Mouse (Mus musculus): ENCODE results near the gene Rnf220. TPM values are rescaled to one million over a fixed set of nuclear protein-coding genes. Genes with fewer than 3 reads are reported as not detected.
A peak's percentile ranks its signal among the peaks of the same experiment; 100 is the strongest.

The Rnf220 gene
- total and polyA plus RNA-seq, 2 experiments from 2014 or later: 122 to 192 TPM

DNA sequence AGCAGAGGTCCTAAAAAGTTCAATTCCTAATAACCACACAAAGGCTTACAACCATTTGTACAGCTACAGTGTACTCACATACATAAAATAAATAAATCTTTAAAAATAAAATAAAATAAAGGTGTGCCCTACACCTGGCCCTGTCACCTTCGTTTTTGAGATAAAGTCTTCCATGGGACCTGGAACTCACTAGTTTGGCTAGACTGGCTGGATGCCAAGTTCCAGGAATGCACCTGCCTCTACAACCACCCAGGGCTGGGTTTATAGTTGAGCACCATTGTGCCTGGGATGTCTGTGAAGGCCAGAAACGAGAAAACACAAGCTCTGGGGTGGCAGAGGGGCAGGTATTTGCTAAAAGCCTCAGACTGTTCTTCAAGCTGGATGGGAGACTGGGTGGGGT is 257.7 kb downstream of the Rnf220 start:
- TF ChIP-seq CTCF (IDR thresholded peaks at IDR 0.05): no peak
- DNase-seq (ENCODE audit: low spot score) (no peak), ATAC-seq (ENCODE audit: low FRiP score) (no peak)
- WGBS: 67% methylated on average over 2 of the region's 2 CpGs
- no peak overlapping the region for H3K27ac ChIP-seq (ENCODE audit: low read depth, low read length)
- H3K36me3 ChIP-seq (ENCODE audit: insufficient read depth, low read length): no peaks in the 10 kb centered on the region
- no peaks in the 10 kb centered on the region for H3K27me3 ChIP-seq (ENCODE audit: insufficient read depth, low read length)
- H3K4me3 ChIP-seq (ENCODE audit: low read depth, low read length): no peak overlapping the region
- H3K9me3 ChIP-seq (ENCODE audit: low read length): no peaks in the 10 kb centered on the region
- no peak overlapping the region for H3K4me2 ChIP-seq (ENCODE audit: low read depth, low read length, poor library complexity, severe bottlenecking)
- no peaks in the 10 kb centered on the region for H3K4me1 ChIP-seq (ENCODE audit: insufficient read depth, low read length)
- H3K9ac ChIP-seq (replicated peaks; ENCODE audit: low read length, poor library complexity, severe bottlenecking): no peak overlapping the region

GRCm38 (mm10) chr4:117235822-117236221 is 261.0 kb downstream of the Rnf220 start:
- H3K27ac ChIP-seq (ENCODE audit: low read depth, low read length): no peak overlapping the region
- DNase-seq (ENCODE audit: low spot score): no peak

DNA sequence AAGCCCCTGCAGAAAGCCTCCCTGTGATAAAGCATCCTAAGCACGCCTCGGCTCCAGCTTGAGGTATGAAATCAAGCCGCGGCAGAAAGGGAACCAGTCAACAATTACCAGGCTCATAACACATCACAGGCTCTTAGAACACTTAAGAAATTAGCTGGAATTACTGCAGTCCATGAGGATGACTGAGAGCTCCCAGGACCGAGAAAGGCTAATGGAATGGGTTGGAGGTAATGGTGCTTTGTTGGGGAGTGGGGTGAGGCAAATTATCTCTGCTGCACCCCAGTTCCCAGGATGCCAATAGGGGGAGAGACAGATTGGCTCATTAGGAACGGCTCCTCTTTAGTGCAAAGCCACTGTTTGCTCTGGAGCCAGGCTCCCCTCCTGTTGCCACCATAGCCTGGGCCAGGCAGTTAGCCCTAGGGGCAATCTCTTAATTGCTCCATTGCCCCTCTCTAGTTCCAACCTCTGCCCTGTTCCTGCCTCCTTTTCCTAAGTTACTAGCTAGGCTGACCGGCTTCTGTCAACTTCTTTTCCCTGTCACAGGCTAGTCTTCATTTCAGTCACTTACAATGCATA is 262.6 kb downstream of the Rnf220 start:
- no peaks in the 10 kb centered on the region for H3K9me3 ChIP-seq (ENCODE audit: low read length)
- no peak overlapping the region for H3K4me3 ChIP-seq (ENCODE audit: low read depth, low read length)
- no peaks in the 10 kb centered on the region for H3K4me1 ChIP-seq (ENCODE audit: insufficient read depth, low read length)
- no peak for TF ChIP-seq CTCF (IDR thresholded peaks at IDR 0.05)
- no peaks in the 10 kb centered on the region for H3K27me3 ChIP-seq (ENCODE audit: insufficient read depth, low read length)
- H3K9ac ChIP-seq (replicated peaks; ENCODE audit: low read length, poor library complexity, severe bottlenecking): no peak overlapping the region
- ATAC-seq (ENCODE audit: low FRiP score) (no peak), DNase-seq (ENCODE audit: low spot score) (no peak)
- H3K36me3 ChIP-seq (ENCODE audit: insufficient read depth, low read length): no peaks in the 10 kb centered on the region
- H3K4me2 ChIP-seq (ENCODE audit: low read depth, low read length, poor library complexity, severe bottlenecking): no peak overlapping the region
- WGBS: 75% methylated on average over 7 of the region's 7 CpGs
- H3K27ac ChIP-seq (ENCODE audit: low read depth, low read length): no peak overlapping the region

More at GRCm38 (mm10) chr4:117235822-117236221, 261.0 kb downstream of the Rnf220 start:
- WGBS: 53% methylated on average over 4 of the region's 4 CpGs
- no peaks in the 10 kb centered on the region for H3K9me3 ChIP-seq (ENCODE audit: low read length)
- ATAC-seq (ENCODE audit: low FRiP score): no peak
- no peaks in the 10 kb centered on the region for H3K4me1 ChIP-seq (ENCODE audit: insufficient read depth, low read length)
- H3K4me3 ChIP-seq (ENCODE audit: low read depth, low read length): no peak overlapping the region
- H3K4me2 ChIP-seq (ENCODE audit: low read depth, low read length, poor library complexity, severe bottlenecking): no peak overlapping the region
- TF ChIP-seq CTCF (IDR thresholded peaks at IDR 0.05): no peak
- H3K27me3 ChIP-seq (ENCODE audit: insufficient read depth, low read length): no peaks in the 10 kb centered on the region
- H3K9ac ChIP-seq (replicated peaks; ENCODE audit: low read length, poor library complexity, severe bottlenecking): no peak overlapping the region
- H3K36me3 ChIP-seq (ENCODE audit: insufficient read depth, low read length): no peaks in the 10 kb centered on the region

DNA sequence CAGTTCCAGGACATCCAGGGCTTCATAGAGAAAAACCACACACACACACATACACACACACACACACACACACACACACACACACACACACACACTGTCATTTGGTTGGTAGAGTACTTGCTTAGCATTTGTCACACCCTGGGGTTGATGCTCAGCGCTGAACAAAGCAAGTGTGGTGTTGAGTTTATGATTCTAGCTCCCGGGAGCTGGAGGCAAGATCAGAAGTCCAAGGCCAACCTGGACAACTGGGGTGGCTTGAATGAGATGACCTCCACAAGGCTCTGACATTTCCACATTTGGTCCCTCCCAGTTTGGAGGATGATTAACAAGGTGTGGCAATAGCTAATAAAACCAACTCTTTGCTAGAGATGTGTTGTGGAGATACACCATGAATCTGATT is 265.6 kb downstream of the Rnf220 start:
- Histone ChIP-seq H3K27me3 (ENCODE audit: insufficient read depth, low read length) (no peaks in the 10 kb centered on the region), H3K27ac (ENCODE audit: low read depth, low read length) (no peak overlapping the region), H3K4me3 (ENCODE audit: low read depth, low read length) (no peak overlapping the region), H3K4me1 (ENCODE audit: insufficient read depth, low read length) (no peaks in the 10 kb centered on the region), H3K9me3 (ENCODE audit: low read length) (no peaks in the 10 kb centered on the region), H3K9ac (replicated peaks; ENCODE audit: low read length, poor library complexity, severe bottlenecking) (no peak overlapping the region), H3K4me2 (ENCODE audit: low read depth, low read length, poor library complexity, severe bottlenecking) (no peak overlapping the region), H3K36me3 (ENCODE audit: insufficient read depth, low read length) (no peaks in the 10 kb centered on the region)
- ATAC-seq (ENCODE audit: low FRiP score) (no peak), DNase-seq (ENCODE audit: low spot score) (no peak)
- 96% methylated on average over 2 of the region's 2 CpGs for WGBS
- TF ChIP-seq CTCF (IDR thresholded peaks at IDR 0.05): no peak

DNA sequence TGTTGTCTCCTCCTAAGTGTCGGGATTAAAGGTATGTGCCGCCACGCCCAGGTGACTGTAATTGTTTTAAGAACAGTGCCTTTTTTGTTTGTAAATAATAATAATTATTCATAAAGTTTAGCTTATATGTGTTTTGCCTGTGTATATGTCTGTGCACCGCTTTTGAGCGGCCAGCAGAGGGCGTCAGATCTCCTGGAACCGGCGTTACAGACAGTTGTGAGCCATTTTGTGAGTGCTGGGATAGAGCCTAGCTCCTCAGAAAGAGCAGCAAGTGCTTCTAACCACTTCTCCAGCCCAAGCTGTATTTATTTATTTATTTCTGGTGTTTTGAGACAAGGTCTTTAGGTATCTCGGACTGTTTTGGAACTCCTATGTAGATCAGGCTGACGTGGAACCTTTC is 266.5 kb downstream of the Rnf220 start:
- no peaks in the 10 kb centered on the region for H3K36me3 ChIP-seq (ENCODE audit: insufficient read depth, low read length)
- DNase-seq (ENCODE audit: low spot score) (no peak), ATAC-seq (ENCODE audit: low FRiP score) (no peak)
- TF ChIP-seq CTCF (IDR thresholded peaks at IDR 0.05): peak; percentile 57
- H3K9me3 ChIP-seq (ENCODE audit: low read length): no peaks in the 10 kb centered on the region
- no peaks in the 10 kb centered on the region for H3K27me3 ChIP-seq (ENCODE audit: insufficient read depth, low read length)
- H3K4me1 ChIP-seq (ENCODE audit: insufficient read depth, low read length): no peaks in the 10 kb centered on the region
- H3K27ac ChIP-seq (ENCODE audit: low read depth, low read length): no peak overlapping the region
- H3K4me3 ChIP-seq (ENCODE audit: low read depth, low read length): no peak overlapping the region
- 50% methylated on average over 10 of the region's 10 CpGs for WGBS
- H3K9ac ChIP-seq (replicated peaks; ENCODE audit: low read length, poor library complexity, severe bottlenecking): no peak overlapping the region
- no peak overlapping the region for H3K4me2 ChIP-seq (ENCODE audit: low read depth, low read length, poor library complexity, severe bottlenecking)

DNA sequence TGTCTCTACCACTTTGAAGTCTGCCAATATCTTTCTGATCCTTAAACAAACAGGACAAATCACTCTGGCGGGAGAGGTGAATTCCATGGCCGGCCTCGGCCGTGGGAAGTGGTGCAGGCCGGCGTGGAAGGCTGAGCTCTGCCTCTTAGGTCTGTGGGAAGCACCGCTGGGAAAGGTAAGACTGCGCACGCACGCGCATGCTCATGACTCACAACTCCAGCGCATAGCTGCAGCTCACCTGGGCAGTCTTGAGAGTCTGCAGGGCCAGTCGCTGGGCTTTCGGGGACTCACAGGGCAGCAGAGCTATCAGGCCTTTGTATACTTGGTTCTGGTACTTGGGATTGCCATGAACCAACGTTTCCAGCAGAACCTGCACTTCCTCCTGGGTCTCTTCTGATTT is 267.3 kb downstream of the Rnf220 start:
- H3K4me1 ChIP-seq (ENCODE audit: insufficient read depth, low read length): no peaks in the 10 kb centered on the region
- H3K27ac ChIP-seq (ENCODE audit: low read depth, low read length): no peak overlapping the region
- TF ChIP-seq CTCF (IDR thresholded peaks at IDR 0.05): no peak
- H3K9ac ChIP-seq (replicated peaks; ENCODE audit: low read length, poor library complexity, severe bottlenecking): no peak overlapping the region
- WGBS: 75% methylated on average over 15 of the region's 15 CpGs
- DNase-seq (ENCODE audit: low spot score) (no peak), ATAC-seq (ENCODE audit: low FRiP score) (no peak)
- no peaks in the 10 kb centered on the region for H3K27me3 ChIP-seq (ENCODE audit: insufficient read depth, low read length)
- no peaks in the 10 kb centered on the region for H3K36me3 ChIP-seq (ENCODE audit: insufficient read depth, low read length)
- no peaks in the 10 kb centered on the region for H3K9me3 ChIP-seq (ENCODE audit: low read length)
- H3K4me2 ChIP-seq (ENCODE audit: low read depth, low read length, poor library complexity, severe bottlenecking): no peak overlapping the region
- no peak overlapping the region for H3K4me3 ChIP-seq (ENCODE audit: low read depth, low read length)

Measured in midbrain, postnatal 0 days (tissue).